ENCODE assay signal across 9 mouse cellular contexts in the genomic region with DNA sequence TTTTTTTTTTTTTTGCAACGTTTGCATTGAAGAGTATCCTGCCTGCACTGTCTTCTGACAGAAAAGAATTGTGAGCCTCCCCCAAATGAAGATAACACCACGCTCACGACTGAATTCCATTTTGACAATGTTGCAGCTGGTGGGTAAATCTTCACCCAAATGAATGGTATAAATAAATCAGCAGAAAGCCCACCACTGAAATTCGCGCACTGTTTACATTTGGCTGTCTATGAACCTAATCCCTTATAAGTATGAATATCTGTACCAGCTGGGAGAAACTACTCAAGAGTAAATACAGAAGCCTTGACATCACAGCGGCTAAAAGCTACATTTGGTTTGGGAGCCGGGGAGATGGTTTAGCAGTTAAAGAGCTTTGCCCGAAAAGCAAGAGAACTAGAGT.
DNase-seq lines count a peak whose midpoint lies in the region; ATAC-seq lines count a peak whose summit lies in the region.
"Had no signal": no experiment of that assay in that cellular context is flagged by ENCODE, and none has a peak within 500 bp of the region (broad histone marks: within the 10 kb centered on the region; RNA-seq: fewer than 3 reads in every experiment).

No protein-coding gene starts in this region.

- H3K9me3 ChIP-seq in kidney, embryonic 16.5 days (ENCODE audit: low read length) = no peaks in the 10 kb centered on the region
- H3K9me3 ChIP-seq in embryonic facial prominence, embryonic 13.5 days = no peaks in the 10 kb centered on the region
- H3K9me3 ChIP-seq in hindbrain, embryonic 14.5 days (ENCODE audit: control insufficient read depth, low read length) = no peaks in the 10 kb centered on the region
- H3K9me3 ChIP-seq in midbrain, embryonic 15.5 days = no peaks in the 10 kb centered on the region

- peak overlapping the region; percentile 70 for H3K4me2 ChIP-seq in kidney, embryonic 16.5 days (replicated peaks; ENCODE audit: low read depth, low read length)
- peak overlapping the region; percentile 65 for H3K4me2 ChIP-seq in embryonic facial prominence, embryonic 13.5 days
- peak overlapping the region; percentile 60 for H3K4me2 ChIP-seq in hindbrain, embryonic 14.5 days (replicated peaks)
- H3K4me2 ChIP-seq in midbrain, embryonic 15.5 days = peak overlapping the region; percentile 62

- no peak for ATAC-seq in kidney, embryonic 16.5 days (ENCODE audit: low FRiP score, low TSS enrichment)
- ATAC-seq in embryonic facial prominence, embryonic 13.5 days (ENCODE audit: insufficient number of reproducible peaks, insufficient read depth, low FRiP score, low TSS enrichment, low read depth) = no peak
- ATAC-seq in hindbrain, embryonic 14.5 days (ENCODE audit: low FRiP score) = 0 out of 2 replicates have a peak, but pooled peaks have one; percentile 10
- ATAC-seq in midbrain, embryonic 15.5 days (replicated peaks) = peak; percentile 41; the same call in 1 of the 2 replicates

- 46% methylated on average over 8 of the region's 8 CpGs for WGBS in kidney, embryonic 16.5 days
- WGBS in embryonic facial prominence, embryonic 13.5 days = 29% methylated on average over 8 of the region's 8 CpGs
- 35% methylated on average over 8 of the region's 8 CpGs for WGBS in hindbrain, embryonic 14.5 days
- WGBS in midbrain, embryonic 15.5 days = 14% methylated on average over 8 of the region's 8 CpGs

- H3K27me3 ChIP-seq in kidney, embryonic 16.5 days (ENCODE audit: insufficient read depth, low read length) = no peaks in the 10 kb centered on the region
- no peaks in the 10 kb centered on the region for H3K27me3 ChIP-seq in embryonic facial prominence, embryonic 13.5 days
- H3K27me3 ChIP-seq in hindbrain, embryonic 14.5 days (ENCODE audit: control insufficient read depth, insufficient read depth, low read length) = no peaks in the 10 kb centered on the region
- no peaks in the 10 kb centered on the region for H3K27me3 ChIP-seq in midbrain, embryonic 15.5 days (replicated peaks)

- peak overlapping the region; percentile 64; the same call in 1 of the 2 replicates for H3K9ac ChIP-seq in kidney, embryonic 16.5 days (replicated peaks; ENCODE audit: low read length)
- H3K9ac ChIP-seq in embryonic facial prominence, embryonic 13.5 days = no peak overlapping the region; the same call in 1 of the 2 replicates
- H3K9ac ChIP-seq in hindbrain, embryonic 14.5 days = peak overlapping the region; percentile 63
- peak overlapping the region; percentile 52 for H3K9ac ChIP-seq in midbrain, embryonic 15.5 days

- intact Hi-C loops in left cerebral cortex, postnatal 36 days (cut with DNase I) = no loop called here

- 0 out of 2 replicates have a peak, but pooled peaks cover 5% of the 10 kb centered on the region for H3K4me1 ChIP-seq in kidney, embryonic 16.5 days (ENCODE audit: insufficient read depth, low read length)
- H3K4me1 ChIP-seq in embryonic facial prominence, embryonic 13.5 days = peaks cover 6% of the 10 kb centered on the region; the same call in 1 of the 2 replicates
- H3K4me1 ChIP-seq in hindbrain, embryonic 14.5 days (replicated peaks; ENCODE audit: control insufficient read depth, insufficient read depth, low read length) = peaks cover 9% of the 10 kb centered on the region
- peaks cover 12% of the 10 kb centered on the region for H3K4me1 ChIP-seq in midbrain, embryonic 15.5 days

- H3K4me3 ChIP-seq in kidney, embryonic 16.5 days (ENCODE audit: low read length) = peak overlapping the region; percentile 53
- peak overlapping the region; percentile 39 for H3K4me3 ChIP-seq in embryonic facial prominence, embryonic 13.5 days
- peak overlapping the region; percentile 37 for H3K4me3 ChIP-seq in hindbrain, embryonic 14.5 days (replicated peaks; ENCODE audit: low read length)
- peak overlapping the region; percentile 41 for H3K4me3 ChIP-seq in midbrain, embryonic 15.5 days

- no peaks in the 10 kb centered on the region for H3K36me3 ChIP-seq in kidney, embryonic 16.5 days (ENCODE audit: insufficient read depth, low read length)
- H3K36me3 ChIP-seq in embryonic facial prominence, embryonic 13.5 days = no peaks in the 10 kb centered on the region
- no peaks in the 10 kb centered on the region for H3K36me3 ChIP-seq in hindbrain, embryonic 14.5 days (replicated peaks; ENCODE audit: control insufficient read depth, insufficient read depth)
- H3K36me3 ChIP-seq in midbrain, embryonic 15.5 days (replicated peaks) = no peaks in the 10 kb centered on the region

- no peak overlapping the region for H3K27ac ChIP-seq in kidney, embryonic 16.5 days (ENCODE audit: low read length)
- 0 out of 2 replicates have a peak overlapping the region, but pooled peaks have one; percentile 41 for H3K27ac ChIP-seq in embryonic facial prominence, embryonic 13.5 days
- peak overlapping the region; percentile 87 for H3K27ac ChIP-seq in hindbrain, embryonic 14.5 days
- H3K27ac ChIP-seq in midbrain, embryonic 15.5 days = peak overlapping the region; percentile 87

- DNase-seq in kidney, postnatal 4 days = no peak
- DNase-seq in hindbrain, embryonic 14.5 days (ENCODE audit: low spot score) = peak; percentile 56
- no peak for DNase-seq in adrenal gland, postnatal 25 days
- no peak for DNase-seq in thymus, postnatal 14 days
- DNase-seq in left cerebral cortex, postnatal 36 days (ENCODE audit: low spot score in 2 of 2) = no peak
- DNase-seq: kidney, adult 2 months had no signal

Comparison
In these comparisons a context has a peak if more than half of its experiments do, and no peak if none do; other contexts are left out.
1. ATAC-seq: peak in hindbrain, embryonic 14.5 days (single experiment) and midbrain, embryonic 15.5 days (single experiment); none in kidney, embryonic 16.5 days (single experiment) and embryonic facial prominence, embryonic 13.5 days (single experiment).
2. Peak in every context shown above with its lines, with median percentiles within 50 percentile points of each other: H3K4me2 ChIP-seq and H3K4me3 ChIP-seq.